Mouse (Mus musculus): Measurements from ENCODE around the gene Cxcr1. TPM values are rescaled to one million over a fixed set of nuclear protein-coding genes. Genes with fewer than 3 reads are reported as not detected.

The Cxcr1 gene
- total RNA-seq (2021), result not detected
- long read RNA-seq, experiment 1, result 0 reads
- long read RNA-seq, experiment 2, result 0 reads

GRCm38 (mm10) chr1:74194445-74194844 lies at the start of gene Cxcr1:
Cxcr1 (minus strand) TSS chr1:74194631.
- DNase-seq (ENCODE audit: low spot score in 2 of 2), result no peak

- no peak for DNase-seq (ENCODE audit: low spot score in 2 of 2)
Measured at GRCm38 (mm10) chr1:74240832-74241231, 46.4 kb upstream of the Cxcr1 start.

DNA sequence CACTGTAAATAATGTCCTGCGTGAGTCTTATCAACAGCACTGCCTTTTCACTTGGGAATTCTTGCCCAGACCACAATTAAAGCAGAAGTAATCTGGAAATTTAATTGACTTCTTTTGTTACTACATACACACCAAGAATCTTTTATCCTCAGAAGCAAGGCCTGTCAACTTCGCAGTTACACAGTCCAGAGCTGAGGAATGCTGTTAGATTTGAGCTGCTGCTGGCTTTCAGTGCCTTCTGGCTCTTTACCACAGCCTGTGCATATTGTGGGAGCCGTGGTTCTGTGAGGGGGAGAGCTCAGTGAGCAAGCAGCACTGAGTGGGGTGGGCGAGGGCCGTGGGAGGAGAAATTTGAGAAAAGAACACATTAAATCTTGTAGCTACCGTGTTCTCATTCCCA lies 45.9 kb upstream of the Cxcr1 start:
- no peak for DNase-seq (ENCODE audit: low spot score in 2 of 2)

- no peak for DNase-seq (ENCODE audit: low spot score in 2 of 2)
Measured at GRCm38 (mm10) chr1:74239618-74240017, 45.2 kb upstream of the Cxcr1 start.

GRCm38 (mm10) chr1:74239162-74239561 lies 44.7 kb upstream of the Cxcr1 start:
- DNase-seq (ENCODE audit: low spot score in 2 of 2), result no peak

- no peak for DNase-seq (ENCODE audit: low spot score in 2 of 2)
Measured at GRCm38 (mm10) chr1:74238136-74238535, 43.7 kb upstream of the Cxcr1 start.

- DNase-seq (ENCODE audit: low spot score in 2 of 2), result no peak
Measured at GRCm38 (mm10) chr1:74237671-74238070, 43.2 kb upstream of the Cxcr1 start.

GRCm38 (mm10) chr1:74236590-74237317 lies 42.3 kb upstream of the Cxcr1 start:
- DNase-seq (ENCODE audit: low spot score in 2 of 2), result peak in 1 of 2 experiments; percentile 19

- DNase-seq (ENCODE audit: low spot score in 2 of 2), result peak; percentile 95 to 96
Measured at GRCm38 (mm10) chr1:74235938-74236589, 41.6 kb upstream of the Cxcr1 start, which contains the start of gene Arpc2. Arpc2 (plus strand) TSS chr1:74236084.

DNA sequence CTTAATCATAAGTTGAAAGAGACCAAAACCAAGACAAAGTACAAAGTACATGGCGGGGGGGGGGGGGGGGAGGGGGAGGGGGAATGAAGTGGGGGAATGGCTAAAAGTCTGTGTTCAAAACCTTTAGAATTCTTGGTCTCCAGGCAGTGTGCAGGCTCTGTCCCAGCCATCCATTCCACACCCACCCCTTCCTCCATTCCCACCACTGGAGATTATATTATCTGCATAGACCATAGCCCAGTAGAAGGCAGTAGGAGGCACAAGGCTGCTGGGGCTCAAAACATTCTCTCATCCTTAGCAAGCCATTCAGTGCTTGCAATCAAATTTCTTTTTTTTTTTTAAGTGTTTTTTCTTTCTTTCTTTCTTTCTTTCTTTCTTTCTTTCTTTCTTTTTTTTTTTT lies 36.6 kb upstream of the Cxcr1 start:
- DNase-seq (ENCODE audit: low spot score in 2 of 2), result no peak

GRCm38 (mm10) chr1:74229942-74230341 lies 35.5 kb upstream of the Cxcr1 start:
- no peak for DNase-seq (ENCODE audit: low spot score in 2 of 2)

- no peak for DNase-seq (ENCODE audit: low spot score in 2 of 2)
Measured at GRCm38 (mm10) chr1:74227317-74227716, 32.9 kb upstream of the Cxcr1 start.

GRCm38 (mm10) chr1:74219922-74220321 lies 25.5 kb upstream of the Cxcr1 start:
- DNase-seq (ENCODE audit: low spot score in 2 of 2), result no peak

GRCm38 (mm10) chr1:74208941-74209340 lies 14.5 kb upstream of the Cxcr1 start:
- DNase-seq (ENCODE audit: low spot score in 2 of 2), result no peak

- DNase-seq (ENCODE audit: low spot score in 2 of 2), result no peak
Measured at GRCm38 (mm10) chr1:74207906-74208305, 13.5 kb upstream of the Cxcr1 start.

DNA sequence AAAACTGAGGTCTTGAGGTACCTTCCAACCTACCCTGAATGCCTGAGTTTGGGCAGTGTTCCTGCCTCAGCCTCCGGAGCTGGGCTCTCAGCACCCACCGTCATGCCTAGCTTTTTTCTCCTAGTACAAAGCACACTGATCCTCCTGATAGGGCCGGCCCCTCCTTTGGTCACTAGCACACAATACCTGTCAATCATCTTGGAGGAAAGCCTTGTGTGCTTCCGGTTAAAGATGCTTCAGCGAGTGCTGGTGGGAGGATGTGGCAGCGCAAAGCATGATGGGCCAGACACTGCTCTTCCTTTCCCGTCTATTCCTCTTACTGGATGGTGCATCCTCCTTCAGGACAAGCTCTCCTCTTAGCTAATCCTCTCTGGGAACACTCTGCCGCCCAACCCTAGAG lies 12.2 kb upstream of the Cxcr1 start:
- no peak for DNase-seq (ENCODE audit: low spot score in 2 of 2)

DNA sequence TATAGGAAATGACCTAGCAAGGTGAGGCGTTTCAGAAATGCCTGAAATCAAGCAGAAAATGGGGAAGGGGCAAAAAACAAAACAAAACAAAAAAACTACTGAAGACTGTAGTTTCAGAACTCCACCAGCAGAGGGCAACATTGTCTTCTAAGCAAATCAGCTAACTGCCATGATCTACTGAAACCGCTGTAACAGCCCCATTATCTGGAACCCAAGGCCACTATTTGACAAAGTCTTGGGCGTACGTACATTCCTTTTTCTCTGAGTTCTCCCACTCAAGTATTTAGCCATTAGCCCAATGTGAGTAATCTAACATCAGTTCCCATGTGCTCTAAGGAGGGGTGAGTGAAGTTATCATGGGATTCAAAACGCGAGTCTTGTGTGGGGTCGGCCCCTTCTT lies 11.4 kb upstream of the Cxcr1 start:
- no peak for DNase-seq (ENCODE audit: low spot score in 2 of 2)

- no peak for DNase-seq (ENCODE audit: low spot score in 2 of 2)
Measured at GRCm38 (mm10) chr1:74203457-74203856, 9.0 kb upstream of the Cxcr1 start.

DNA sequence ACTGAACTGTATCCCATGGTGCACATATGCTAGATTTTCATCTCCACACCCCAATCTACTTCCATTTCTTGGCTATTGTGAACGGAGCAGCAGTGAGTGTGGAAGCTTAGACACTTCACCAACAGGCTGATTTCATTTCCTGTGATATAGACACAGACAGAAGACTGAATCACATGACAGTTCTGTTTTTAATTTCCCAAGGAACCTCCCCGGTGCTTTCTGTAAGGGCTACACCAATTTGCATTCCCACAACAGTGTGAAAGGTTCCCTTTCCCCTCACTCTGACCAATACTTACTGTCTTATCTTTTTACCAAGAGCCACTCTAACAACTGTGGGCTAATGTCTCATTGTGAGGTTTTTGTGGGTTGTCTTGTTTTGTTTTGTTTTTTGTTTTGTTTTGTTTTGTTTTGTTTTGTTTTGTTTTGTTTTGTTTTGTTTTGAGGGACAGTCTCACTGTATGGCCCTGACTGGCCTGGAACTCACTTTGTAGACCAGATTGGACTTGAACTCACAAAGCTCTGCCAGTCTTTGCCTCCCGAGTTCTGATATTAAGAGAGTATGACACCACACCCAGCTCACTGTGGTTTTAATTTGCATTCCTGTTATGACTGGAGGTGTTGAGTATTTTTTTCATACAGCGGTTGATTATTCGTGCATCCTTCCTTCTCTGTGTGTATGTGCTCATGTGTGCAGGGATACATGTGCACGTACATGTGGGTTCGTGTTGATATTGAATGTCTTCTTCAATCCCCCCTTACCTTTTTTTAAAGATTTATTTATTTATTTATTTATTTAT lies 6.8 kb upstream of the Cxcr1 start:
- no peak for DNase-seq (ENCODE audit: low spot score in 2 of 2)

DNA sequence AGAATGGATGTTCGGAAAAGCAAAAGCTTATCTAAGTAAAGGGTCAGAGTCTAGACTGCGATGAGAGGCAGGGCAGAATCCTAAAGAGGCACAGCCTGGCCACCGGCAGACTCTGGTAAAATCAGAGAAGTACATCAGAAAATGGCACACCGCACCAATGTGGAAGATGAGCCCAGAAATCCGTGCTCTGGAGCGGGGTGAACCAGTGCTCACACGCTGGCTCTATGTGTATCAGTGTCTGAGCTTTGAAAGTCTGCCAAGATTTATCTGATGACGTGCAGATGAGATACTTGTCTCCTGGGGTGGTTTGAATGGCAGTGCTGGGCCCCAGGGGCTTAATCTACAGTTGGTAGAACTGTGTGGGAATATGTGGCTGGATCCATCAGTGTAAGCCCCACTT lies 4.6 kb upstream of the Cxcr1 start:
- DNase-seq (ENCODE audit: low spot score in 2 of 2), result no peak

DNA sequence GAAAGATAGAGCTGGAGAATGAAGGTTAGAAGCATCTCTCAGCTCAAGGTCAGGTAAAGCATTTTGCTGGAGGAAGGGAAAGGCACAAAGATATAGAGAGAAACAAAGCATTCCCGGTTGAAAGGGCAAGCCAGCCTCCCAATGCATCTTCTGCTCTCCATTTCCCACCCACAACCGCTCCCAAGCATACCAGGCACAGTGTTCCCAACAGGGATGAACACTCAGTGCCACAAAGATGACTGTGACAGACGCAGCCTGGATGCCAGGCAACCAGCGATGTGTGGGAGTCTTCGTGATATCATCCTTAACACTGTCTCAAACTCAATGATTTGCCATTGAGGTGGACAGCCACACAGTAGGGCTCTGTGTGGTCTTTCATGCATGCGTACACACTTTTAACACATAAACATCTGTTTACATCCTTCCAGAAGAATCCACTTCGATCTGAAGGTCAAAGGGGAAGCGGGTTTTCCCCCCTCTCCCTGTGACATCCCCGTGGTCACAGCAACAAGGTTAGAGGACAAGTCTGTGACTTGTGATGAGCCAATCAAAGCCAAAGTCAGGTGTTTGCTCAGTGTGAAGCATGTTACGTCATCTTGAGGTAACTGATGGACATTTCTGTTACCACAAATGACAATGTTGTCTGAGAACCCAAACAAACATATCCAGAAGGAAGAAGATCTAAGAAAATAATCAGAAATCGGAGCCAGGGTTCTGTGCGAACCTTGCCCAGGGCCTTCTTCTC lies 3.5 kb upstream of the Cxcr1 start:
- DNase-seq (ENCODE audit: low spot score in 2 of 2), result no peak

Data from adrenal gland, postnatal 4 days (tissue).